In genomic region chr8:124775695-124776094, GRCm38 (mm10) we compare ENCODE assay signal across 8 mouse cellular contexts. TPM values are rescaled to one million over a fixed set of nuclear protein-coding genes. Genes with fewer than 3 reads are reported as not detected.
DNase-seq lines count a peak whose midpoint lies in the region; ATAC-seq and TF ChIP-seq lines count a peak whose summit lies in the region.

No protein-coding gene starts in this region.

- H3K9ac ChIP-seq in ES-Bruce4 (ENCODE audit: low read depth, poor library complexity, severe bottlenecking) = no peak overlapping the region
- H3K9ac ChIP-seq in neural tube, embryonic 15.5 days (replicated peaks) = 0 out of 2 replicates have a peak overlapping the region, but pooled peaks have one; percentile 4

- H3K4me3 ChIP-seq in ES-Bruce4 (ENCODE audit: low read depth, low read length) = peak overlapping the region; percentile 20; the same call in 1 of the 2 replicates
- no peak overlapping the region for H3K4me3 ChIP-seq in lung, adult 2 months (replicated peaks; ENCODE audit: extremely low read depth, low read depth, low read length)
- 0 out of 2 replicates have a peak overlapping the region, but pooled peaks have one; percentile 14 for H3K4me3 ChIP-seq in neural tube, embryonic 15.5 days (replicated peaks)

- H3K4me2 ChIP-seq in neural tube, embryonic 15.5 days = peak overlapping the region; percentile 49

- TF ChIP-seq POLR2A in ES-Bruce4 (IDR thresholded peaks at IDR 0.05; ENCODE audit: insufficient read depth, low read length) = no peak
- no peak for TF ChIP-seq POLR2A in brain, embryonic 14.5 days (IDR thresholded peaks at IDR 0.05; ENCODE audit: borderline replicate concordance, extremely low read depth, insufficient read depth, insufficient read length, poor library complexity, severe bottlenecking)
- no peak for TF ChIP-seq POLR2A in lung, adult 2 months (IDR thresholded peaks at IDR 0.05; ENCODE audit: borderline replicate concordance, extremely low read depth, low read depth, low read length)

- peak; percentile 61 for ATAC-seq in erythroid progenitor cell, adult 5-6 weeks (replicated peaks; ENCODE audit: low FRiP score, poor library complexity, severe bottlenecking)
- ATAC-seq in neural tube, embryonic 15.5 days (ENCODE audit: low FRiP score) = no peak

- H3K36me3 ChIP-seq in ES-Bruce4 (ENCODE audit: control insufficient read depth, insufficient read depth, low read length, poor library complexity, severe bottlenecking) = no peaks in the 10 kb centered on the region
- H3K36me3 ChIP-seq in neural tube, embryonic 15.5 days = no peaks in the 10 kb centered on the region

- 17% methylated on average over 16 of the region's 16 CpGs for WGBS in lung, adult 2 months
- 15% methylated on average over 16 of the region's 16 CpGs for WGBS in neural tube, embryonic 15.5 days

- no peaks in the 10 kb centered on the region for H3K9me3 ChIP-seq in ES-Bruce4 (replicated peaks; ENCODE audit: control insufficient read depth, insufficient read depth, low read length, poor library complexity, severe bottlenecking)
- no peaks in the 10 kb centered on the region for H3K9me3 ChIP-seq in neural tube, embryonic 15.5 days (replicated peaks)

- TF ChIP-seq EP300 in ES-Bruce4 (IDR thresholded peaks at IDR 0.05; ENCODE audit: insufficient read depth, low read depth, low read length) = no peak

- TF ChIP-seq CTCF in ES-Bruce4 (IDR thresholded peaks at IDR 0.05; ENCODE audit: low read depth, low read length) = peak; percentile 79
- peak; percentile 92 for TF ChIP-seq CTCF in brain, embryonic 14.5 days (IDR thresholded peaks at IDR 0.05; ENCODE audit: borderline replicate concordance, extremely low read depth, insufficient read depth, insufficient read length)
- peak; percentile 66 for TF ChIP-seq CTCF in lung, adult 2 months (IDR thresholded peaks at IDR 0.05; ENCODE audit: insufficient read depth, low read length)

- peak; percentile 85 for DNase-seq in brain, embryonic 14.5 days (ENCODE audit: low read depth)
- DNase-seq in heart, postnatal 10 days = peak; percentile 69 to 78
- DNase-seq in kidney, postnatal 25 days = peak; percentile 79 to 86
- peak; percentile 52 for DNase-seq in lung, adult 2 months
- peak; percentile 69 for DNase-seq in testis, postnatal 14 days (ENCODE audit: low spot score)

- H3K27me3 ChIP-seq in ES-Bruce4 (ENCODE audit: control insufficient read depth, insufficient read depth, low read length, poor library complexity, severe bottlenecking) = no peaks in the 10 kb centered on the region
- H3K27me3 ChIP-seq in neural tube, embryonic 15.5 days (replicated peaks) = no peaks in the 10 kb centered on the region

- H3K27ac ChIP-seq in ES-Bruce4 (ENCODE audit: insufficient read depth, low read length) = no peak overlapping the region
- H3K27ac ChIP-seq in neural tube, embryonic 15.5 days (replicated peaks) = no peak overlapping the region

- H3K4me1 ChIP-seq in ES-Bruce4 (ENCODE audit: control insufficient read depth, insufficient read depth, low read length) = no peaks in the 10 kb centered on the region
- no peaks in the 10 kb centered on the region for H3K4me1 ChIP-seq in lung, adult 2 months (ENCODE audit: control insufficient read depth, insufficient read depth, low read length)
- H3K4me1 ChIP-seq in neural tube, embryonic 15.5 days = peaks cover 9% of the 10 kb centered on the region

- intact Hi-C loops in heart, postnatal 10 days (cut with DNase I) = loop anchor here (5.0 kb wide), 1 partner anchor 38 kb away; no protein-coding TSS in a partner anchor

RNA-seq across cellular contexts. Expression of gene Trim67, which starts 17.2 kb away (rescaled TPM):
- 9.1 and 9.4 TPM in 2 replicates for polyA plus RNA-seq in ES-Bruce4 (2011; ENCODE audit: insufficient read depth, insufficient read length, low read depth, missing spikeins)
- 41.7 and 81.6 TPM in 2 replicates for polyA plus RNA-seq in brain, embryonic 14.5 days (2012; rRNA removed)
- total RNA-seq in erythroid progenitor cell, adult 5-6 weeks (2015; ENCODE audit: low replicate concordance) = not detected in 2 replicates
- not detected in 2 replicates for total RNA-seq in erythroid progenitor cell, adult 5-6 weeks (2017; ENCODE audit: low replicate concordance)
- total RNA-seq in heart, postnatal 10 days (2021) = 1 to 10 TPM in 1 of 2 experiments, under 1 TPM in 1; 0.22 to 1.2 TPM
- polyA plus RNA-seq in lung, adult 2 months (2012; rRNA removed) = 0.44 and 0.51 TPM in 2 replicates
- 23.6 and 28.3 TPM in 2 replicates for polyA plus RNA-seq in neural tube, embryonic 15.5 days (2015; fragmentation: Nextera tagmentation; extraction: Ambion mirVana)

RNA-seq across cellular contexts. Expression of gene Fam89a, which starts 24.1 kb away (rescaled TPM):
- polyA plus RNA-seq in ES-Bruce4 (2011; ENCODE audit: insufficient read depth, insufficient read length, low read depth, missing spikeins) = 6.9 and 8.0 TPM in 2 replicates
- 0.49 and 0.64 TPM in 2 replicates for polyA plus RNA-seq in brain, embryonic 14.5 days (2012; rRNA removed)
- total RNA-seq in erythroid progenitor cell, adult 5-6 weeks (2015; ENCODE audit: low replicate concordance) = not detected in 2 replicates
- total RNA-seq in erythroid progenitor cell, adult 5-6 weeks (2017; ENCODE audit: low replicate concordance) = not detected in 2 replicates
- 1 to 10 TPM; 1.8 TPM for total RNA-seq in heart, postnatal 10 days (2021)
- 4.0 and 4.9 TPM in 2 replicates for polyA plus RNA-seq in lung, adult 2 months (2012; rRNA removed)
- 3.8 and 5.1 TPM in 2 replicates for polyA plus RNA-seq in neural tube, embryonic 15.5 days (2015; fragmentation: Nextera tagmentation; extraction: Ambion mirVana)

RNA-seq across cellular contexts. Expression of gene Arv1, which starts 53.8 kb away (rescaled TPM):
- 25.4 and 28.8 TPM in 2 replicates for polyA plus RNA-seq in ES-Bruce4 (2011; ENCODE audit: insufficient read depth, insufficient read length, low read depth, missing spikeins)
- 45.7 and 53.7 TPM in 2 replicates for polyA plus RNA-seq in brain, embryonic 14.5 days (2012; rRNA removed)
- total RNA-seq in erythroid progenitor cell, adult 5-6 weeks (2015; ENCODE audit: low replicate concordance) = 1.7 TPM in 1 of 2 replicates, not detected in the other
- 2.3 TPM in 1 of 2 replicates, not detected in the other for total RNA-seq in erythroid progenitor cell, adult 5-6 weeks (2017; ENCODE audit: low replicate concordance)
- total RNA-seq in heart, postnatal 10 days (2021) = 1 to 10 TPM; 5.2 to 5.7 TPM
- 15.6 and 15.9 TPM in 2 replicates for polyA plus RNA-seq in lung, adult 2 months (2012; rRNA removed)
- polyA plus RNA-seq in neural tube, embryonic 15.5 days (2015; fragmentation: Nextera tagmentation; extraction: Ambion mirVana) = 28.2 and 30.6 TPM in 2 replicates

RNA-seq across cellular contexts. Expression of gene Ttc13, which starts 53.9 kb away (rescaled TPM):
- polyA plus RNA-seq in ES-Bruce4 (2011; ENCODE audit: insufficient read depth, insufficient read length, low read depth, missing spikeins) = 57.1 and 59.4 TPM in 2 replicates
- 56.3 and 57.0 TPM in 2 replicates for polyA plus RNA-seq in brain, embryonic 14.5 days (2012; rRNA removed)
- total RNA-seq in erythroid progenitor cell, adult 5-6 weeks (2015; ENCODE audit: low replicate concordance) = 26.3 and 34.8 TPM in 2 replicates
- total RNA-seq in erythroid progenitor cell, adult 5-6 weeks (2017; ENCODE audit: low replicate concordance) = 25.9 and 26.0 TPM in 2 replicates
- 10 to 100 TPM; 21.2 to 21.6 TPM for total RNA-seq in heart, postnatal 10 days (2021)
- polyA plus RNA-seq in lung, adult 2 months (2012; rRNA removed) = 13.4 and 16.4 TPM in 2 replicates
- polyA plus RNA-seq in neural tube, embryonic 15.5 days (2015; fragmentation: Nextera tagmentation; extraction: Ambion mirVana) = 57.5 and 62.9 TPM in 2 replicates
